Mouse (Mus musculus) neural tube, embryonic 14.5 days (tissue): ENCODE measurements around the gene Trip6. TPM values are rescaled to one million over a fixed set of nuclear protein-coding genes. Genes with fewer than 3 reads are reported as not detected.

Experiments used
- ATAC-seq: fragments of 200-750 bp; cut with Nextera tagmentation; 2 replicates; pipeline ENCODE4 v1.8.0; 2017; ENCODE audit warnings: low read depth, mild to moderate bottlenecking, moderate TSS enrichment, moderate library complexity
- H3K27ac ChIP-seq: fragments of 300-500 bp; sonication (generic); 2 replicates; pipeline ENCODE4 v1.5.1; 2014; ENCODE audit warnings: low read depth, mild to moderate bottlenecking, control low read depth, low read length, moderate library complexity, mixed read lengths
- H3K27me3 ChIP-seq: fragments of 300-500 bp; sonication (generic); 2 replicates; pipeline ENCODE4 v1.6.1; 2014; ENCODE audit warnings: low read length; ENCODE audit not compliant: control insufficient read depth, insufficient read depth
- H3K36me3 ChIP-seq: fragments of 300-500 bp; sonication (generic); 2 replicates; pipeline ENCODE4 v1.6.1; 2014; ENCODE audit warnings: low read length, mixed read lengths; ENCODE audit not compliant: control insufficient read depth, insufficient read depth
- H3K4me1 ChIP-seq: fragments of 300-500 bp; sonication (generic); 2 replicates; pipeline ENCODE4 v1.6.1; 2014; ENCODE audit warnings: low read length; ENCODE audit not compliant: control insufficient read depth, insufficient read depth
- H3K4me2 ChIP-seq: fragments of 300-500 bp; sonication (generic); 2 replicates; pipeline ENCODE4 v1.6.1; 2014; ENCODE audit warnings: mild to moderate bottlenecking, low read depth, low read length, control low read depth
- H3K4me3 ChIP-seq: fragments of 300-500 bp; sonication (generic); 2 replicates; pipeline ENCODE4 v1.5.1; 2014; ENCODE audit warnings: low read depth, low read length, control low read depth, mixed read lengths
- H3K9ac ChIP-seq: fragments of 300-500 bp; sonication (generic); replicated peaks from 2 replicates; pipeline ENCODE4 v1.6.1; 2014; ENCODE audit warnings: low read depth, mild to moderate bottlenecking, control low read depth, low read length, mixed read lengths
- H3K9me3 ChIP-seq: fragments of 300-500 bp; sonication (generic); 2 replicates; pipeline ENCODE4 v1.6.1; 2016; ENCODE audit warnings: low read length; ENCODE audit not compliant: control insufficient read depth
- WGBS: fragments of 180-500 bp; shearing (Covaris S2); extraction: QIAGEN DNeasy Blood & Tissue Kit; methylation state at CpG from one replicate; pipeline ENCODE4 v1.1.7; 2014; 5-methylcytosine and 5-hydroxymethylcytosine counted together
- polyA plus RNA-seq: library from polyadenylated mRNA; unstranded; fragments of >200 nt; fragmentation: Nextera tagmentation; extraction: Ambion mirVana; gene quantifications from 2 replicates; pipeline ENCODE4 v1.2.1, GENCODE M21; 2014

The Trip6 gene
- polyA plus RNA-seq, 1 experiment from 2014 or later, result 8.0 TPM

- ATAC-seq, result peak; percentile 89
- Histone ChIP-seq H3K27ac (no peak within 1 kb of the TSS), H3K36me3 (no peaks in the 10 kb centered on the region), H3K4me2 (peak within 1 kb of the TSS; percentile 95), H3K27me3 (no peaks in the 10 kb centered on the region), H3K9ac (peak within 1 kb of the TSS; percentile 59), H3K4me3 (peak within 1 kb of the TSS; percentile 65), H3K4me1 (peaks cover 5% of the 10 kb centered on the region), H3K9me3 (no peaks in the 10 kb centered on the region)
- under 1% methylated on average over 44 of the region's 44 CpGs for WGBS
Observed at GRCm38 (mm10) chr5:137333512-137334174, 19.4 kb upstream of the Trip6 start, which contains the start of gene Slc12a9. Slc12a9 (minus strand) TSS chr5:137333597.

GRCm38 (mm10) chr5:137332857-137333511, 18.8 kb upstream of the Trip6 start:
- Histone ChIP-seq H3K27ac (no peak overlapping the region), H3K9me3 (no peaks in the 10 kb centered on the region), H3K9ac (peak overlapping the region; percentile 59), H3K27me3 (no peaks in the 10 kb centered on the region), H3K4me1 (peaks cover 5% of the 10 kb centered on the region), H3K4me3 (peak overlapping the region; percentile 65), H3K4me2 (peak overlapping the region; percentile 95), H3K36me3 (peaks cover under 1% of the 10 kb centered on the region; the same call in 1 of the 2 replicates)
- WGBS, result 10% methylated on average over 15 of the region's 15 CpGs
- ATAC-seq, result peak; percentile 33

GRCm38 (mm10) chr5:137330910-137331309, 16.7 kb upstream of the Trip6 start:
- Histone ChIP-seq H3K9me3 (no peaks in the 10 kb centered on the region), H3K27ac (no peak overlapping the region), H3K27me3 (no peaks in the 10 kb centered on the region), H3K4me1 (peaks cover 5% of the 10 kb centered on the region), H3K4me2 (no peak overlapping the region), H3K9ac (no peak overlapping the region), H3K36me3 (peaks cover 12% of the 10 kb centered on the region), H3K4me3 (no peak overlapping the region)
- ATAC-seq, result no peak
- 90% methylated on average over 7 of the region's 7 CpGs for WGBS

- Histone ChIP-seq H3K4me1 (no peaks in the 10 kb centered on the region), H3K9ac (no peak overlapping the region), H3K4me2 (no peak overlapping the region), H3K27ac (no peak overlapping the region), H3K27me3 (no peaks in the 10 kb centered on the region), H3K9me3 (no peaks in the 10 kb centered on the region), H3K4me3 (no peak overlapping the region), H3K36me3 (peaks cover 27% of the 10 kb centered on the region)
- ATAC-seq, result no peak
- 93% methylated on average over 3 of the region's 3 CpGs for WGBS
Observed at GRCm38 (mm10) chr5:137320996-137321395, 6.8 kb upstream of the Trip6 start.

- WGBS, result 87% methylated on average over 1 of the region's 1 CpGs
- Histone ChIP-seq H3K27me3 (no peaks in the 10 kb centered on the region), H3K4me1 (peaks cover 5% of the 10 kb centered on the region; the same call in 1 of the 2 replicates), H3K27ac (no peak overlapping the region), H3K4me3 (no peak overlapping the region), H3K9ac (no peak overlapping the region), H3K36me3 (peaks cover 18% of the 10 kb centered on the region), H3K4me2 (no peak overlapping the region), H3K9me3 (no peaks in the 10 kb centered on the region)
- ATAC-seq, result no peak
Observed at GRCm38 (mm10) chr5:137318570-137318969, 4.4 kb upstream of the Trip6 start.

GRCm38 (mm10) chr5:137317361-137317760, 3.2 kb upstream of the Trip6 start:
- H3K27ac ChIP-seq, result no peak overlapping the region
- no peak overlapping the region for H3K4me3 ChIP-seq
- H3K36me3 ChIP-seq, result peaks cover 18% of the 10 kb centered on the region
- H3K9me3 ChIP-seq, result no peaks in the 10 kb centered on the region
- peaks cover 5% of the 10 kb centered on the region; the same call in 1 of the 2 replicates for H3K4me1 ChIP-seq
- no peak for ATAC-seq
- no peak overlapping the region for H3K4me2 ChIP-seq
- WGBS, result 90% methylated on average over 8 of the region's 8 CpGs
- H3K9ac ChIP-seq, result no peak overlapping the region
- H3K27me3 ChIP-seq, result no peaks in the 10 kb centered on the region

GRCm38 (mm10) chr5:137315084-137315903, 1.1 kb upstream of the Trip6 start:
- no peak overlapping the region for H3K4me2 ChIP-seq
- H3K27ac ChIP-seq, result no peak overlapping the region
- WGBS, result 40% methylated on average over 30 of the region's 30 CpGs
- no peaks in the 10 kb centered on the region for H3K9me3 ChIP-seq
- H3K4me3 ChIP-seq, result no peak overlapping the region
- no peaks in the 10 kb centered on the region for H3K27me3 ChIP-seq
- peaks cover 5% of the 10 kb centered on the region; the same call in 1 of the 2 replicates for H3K4me1 ChIP-seq
- no peak overlapping the region for H3K9ac ChIP-seq
- ATAC-seq, result peak; percentile 21; the same call in 1 of the 2 replicates
- peaks cover 9% of the 10 kb centered on the region for H3K36me3 ChIP-seq

- peak; percentile 35 for ATAC-seq
Observed at GRCm38 (mm10) chr5:137313466-137314192, 575 bp downstream of the Trip6 start.

More at GRCm38 (mm10) chr5:137313466-137314192, 575 bp downstream of the Trip6 start:
- no peaks in the 10 kb centered on the region for H3K27me3 ChIP-seq
- H3K27ac ChIP-seq, result 0 out of 2 replicates have a peak overlapping the region, but pooled peaks have one; percentile 6
- peak overlapping the region; percentile 30 for H3K4me3 ChIP-seq
- H3K36me3 ChIP-seq, result peaks cover 8% of the 10 kb centered on the region
- H3K9me3 ChIP-seq, result no peaks in the 10 kb centered on the region
- peak overlapping the region; percentile 43 for H3K9ac ChIP-seq
- WGBS, result 4% methylated on average over 22 of the region's 22 CpGs
- peak overlapping the region; percentile 47 for H3K4me2 ChIP-seq
- H3K4me1 ChIP-seq, result peaks cover 5% of the 10 kb centered on the region; the same call in 1 of the 2 replicates
